Mouse (Mus musculus): ENCODE data around the gene Arvcf.

Gene Arvcf

GRCm38 (mm10) chr16:18347931-18348600 lies at the start of gene Arvcf, which contains the start of gene Tango2:
Gene Arvcf, plus strand, starts transcription at chr16:18348182.
Gene Tango2, minus strand, starts transcription at chr16:18348103.
- DNase-seq = peak; percentile 78

- DNase-seq = no peak
Observed at GRCm38 (mm10) chr16:18308159-18308558, 39.8 kb upstream of the Arvcf start.

GRCm38 (mm10) chr16:18318992-18319391 lies 29.0 kb upstream of the Arvcf start:
- no peak for DNase-seq

GRCm38 (mm10) chr16:18321443-18321842 lies 26.5 kb upstream of the Arvcf start:
- DNase-seq = no peak

GRCm38 (mm10) chr16:18323460-18323859 lies 24.5 kb upstream of the Arvcf start:
- DNase-seq = no peak

- no peak for DNase-seq
Observed at GRCm38 (mm10) chr16:18324031-18324430, 24.0 kb upstream of the Arvcf start.

- DNase-seq = no peak
Observed at GRCm38 (mm10) chr16:18325741-18326140, 22.2 kb upstream of the Arvcf start.

- no peak for DNase-seq
Observed at GRCm38 (mm10) chr16:18327936-18328335, 20.0 kb upstream of the Arvcf start.

- no peak for DNase-seq
Observed at GRCm38 (mm10) chr16:18328524-18328923, 19.5 kb upstream of the Arvcf start.

GRCm38 (mm10) chr16:18333976-18334375 lies 14.0 kb upstream of the Arvcf start:
- no peak for DNase-seq

- no peak for DNase-seq
Observed at GRCm38 (mm10) chr16:18335981-18336380, 12.0 kb upstream of the Arvcf start.

GRCm38 (mm10) chr16:18337261-18337660 lies 10.7 kb upstream of the Arvcf start:
- no peak for DNase-seq

- no peak for DNase-seq
Observed at GRCm38 (mm10) chr16:18339866-18340265, 8.1 kb upstream of the Arvcf start.

- DNase-seq = peak; percentile 60
Observed at GRCm38 (mm10) chr16:18341605-18342004, 6.4 kb upstream of the Arvcf start.

- DNase-seq = no peak
Observed at GRCm38 (mm10) chr16:18342076-18342475, 5.9 kb upstream of the Arvcf start.

GRCm38 (mm10) chr16:18342650-18343570 lies 5.1 kb upstream of the Arvcf start:
- peak; percentile 49 for DNase-seq

GRCm38 (mm10) chr16:18343778-18344177 lies 4.2 kb upstream of the Arvcf start:
- DNase-seq = peak; percentile 98

- DNase-seq = peak; percentile 82
Observed at GRCm38 (mm10) chr16:18345243-18345642, 2.7 kb upstream of the Arvcf start.

- DNase-seq = peak; percentile 11
Observed at GRCm38 (mm10) chr16:18348601-18349175, 706 bp downstream of the Arvcf start.

GRCm38 (mm10) chr16:18349761-18350325 lies 1.9 kb downstream of the Arvcf start:
- DNase-seq = no peak

GRCm38 (mm10) chr16:18351313-18352055 lies 3.5 kb downstream of the Arvcf start:
- DNase-seq = peak; percentile 58

GRCm38 (mm10) chr16:18353106-18353505 lies 5.1 kb downstream of the Arvcf start:
- DNase-seq = peak; percentile 78

Measured in liver (tissue).